Mouse (Mus musculus): Measurements from ENCODE around the gene Med27. TPM values are rescaled to one million over a fixed set of nuclear protein-coding genes. Genes with fewer than 3 reads are reported as not detected.
"Not testable (repeated sequence)": the region's sequence is repeated elsewhere in the genome, so short reads cannot be mapped to it uniquely, and the experiment has no call there.

Gene Med27
- polyA plus RNA-seq, 1 experiment, result 36.9 TPM

GRCm38 (mm10) chr2:29519402-29519801 is 172.8 kb downstream of the Med27 start:
- no peak for DNase-seq (ENCODE audit: low read depth)

GRCm38 (mm10) chr2:29520206-29520605 is 173.6 kb downstream of the Med27 start:
- DNase-seq (ENCODE audit: low read depth), result no peak

- DNase-seq (ENCODE audit: low read depth), result no peak
These were observed 174.9 kb downstream of the Med27 start for GRCm38 (mm10) chr2:29521486-29521885.

- DNase-seq (ENCODE audit: low read depth), result no peak
These were observed 177.5 kb downstream of the Med27 start for GRCm38 (mm10) chr2:29523918-29524811.

GRCm38 (mm10) chr2:29525273-29525805 is 178.7 kb downstream of the Med27 start:
- no peak for DNase-seq (ENCODE audit: low read depth)

GRCm38 (mm10) chr2:29526266-29526665 is 179.6 kb downstream of the Med27 start:
- peak; percentile 88 for DNase-seq (ENCODE audit: low read depth)

- not testable (repeated sequence) for DNase-seq (ENCODE audit: low read depth)
These were observed 180.9 kb downstream of the Med27 start for GRCm38 (mm10) chr2:29527480-29527879.

GRCm38 (mm10) chr2:29528811-29529210 is 182.2 kb downstream of the Med27 start:
- no peak for DNase-seq (ENCODE audit: low read depth)

GRCm38 (mm10) chr2:29529788-29530187 is 183.2 kb downstream of the Med27 start:
- not testable (repeated sequence) for DNase-seq (ENCODE audit: low read depth)

- no peak for DNase-seq (ENCODE audit: low read depth)
These were observed 185.6 kb downstream of the Med27 start for GRCm38 (mm10) chr2:29532173-29532572.

GRCm38 (mm10) chr2:29532921-29533320 is 186.3 kb downstream of the Med27 start:
- no peak for DNase-seq (ENCODE audit: low read depth)

GRCm38 (mm10) chr2:29535566-29536244 is 189.1 kb downstream of the Med27 start:
- no peak for DNase-seq (ENCODE audit: low read depth)

GRCm38 (mm10) chr2:29536481-29536880 is 189.9 kb downstream of the Med27 start:
- DNase-seq (ENCODE audit: low read depth), result no peak

GRCm38 (mm10) chr2:29537334-29537733 is 190.7 kb downstream of the Med27 start:
- DNase-seq (ENCODE audit: low read depth), result no peak

GRCm38 (mm10) chr2:29542039-29542438 is 195.4 kb downstream of the Med27 start:
- no peak for DNase-seq (ENCODE audit: low read depth)

GRCm38 (mm10) chr2:29546571-29546970 is 200.0 kb downstream of the Med27 start:
- no peak for DNase-seq (ENCODE audit: low read depth)

GRCm38 (mm10) chr2:29551816-29552585 is 205.4 kb downstream of the Med27 start:
- no peak for DNase-seq (ENCODE audit: low read depth)

- no peak for DNase-seq (ENCODE audit: low read depth)
These were observed 207.5 kb downstream of the Med27 start for GRCm38 (mm10) chr2:29553945-29554634.

GRCm38 (mm10) chr2:29558561-29558960 is 211.9 kb downstream of the Med27 start:
- DNase-seq (ENCODE audit: low read depth), result no peak

GRCm38 (mm10) chr2:29559955-29560354 is 213.3 kb downstream of the Med27 start:
- no peak for DNase-seq (ENCODE audit: low read depth)

- no peak for DNase-seq (ENCODE audit: low read depth)
These were observed 214.8 kb downstream of the Med27 start for GRCm38 (mm10) chr2:29561468-29561867.
